Mouse (Mus musculus) liver, embryonic 15.5 days (tissue): ENCODE results near the gene Pdia6. TPM values are rescaled to one million over a fixed set of nuclear protein-coding genes. Genes with fewer than 3 reads are reported as not detected.

Source experiments
- ATAC-seq: fragments of 200-750 bp; cut with Nextera tagmentation; 2 replicates; pipeline ENCODE4 v1.8.0; 2017; ENCODE audit warnings: moderate number of reproducible peaks, mild to moderate bottlenecking, moderate library complexity; ENCODE audit not compliant: insufficient read depth
- H3K27ac ChIP-seq: fragments of 300-500 bp; sonication (generic); replicated peaks from 2 replicates; pipeline ENCODE4 v1.5.1; 2015; ENCODE audit warnings: mild to moderate bottlenecking, inconsistent platforms
- H3K27me3 ChIP-seq: fragments of 300-500 bp; sonication (generic); 2 replicates; pipeline ENCODE4 v1.6.1; 2015; ENCODE audit warnings: mild to moderate bottlenecking, inconsistent platforms
- H3K36me3 ChIP-seq: fragments of 300-500 bp; sonication (generic); replicated peaks from 2 replicates; pipeline ENCODE4 v1.6.1; 2015; ENCODE audit warnings: moderate library complexity, mild to moderate bottlenecking, inconsistent platforms
- H3K4me1 ChIP-seq: fragments of 300-500 bp; sonication (generic); replicated peaks from 2 replicates; pipeline ENCODE4 v1.6.1; 2015; ENCODE audit warnings: inconsistent platforms
- H3K4me2 ChIP-seq: fragments of 300-500 bp; sonication (generic); 2 replicates; pipeline ENCODE4 v1.6.1; 2015; ENCODE audit warnings: moderate library complexity, mild to moderate bottlenecking, inconsistent platforms
- H3K4me3 ChIP-seq: fragments of 300-500 bp; sonication (generic); replicated peaks from 2 replicates; pipeline ENCODE4 v1.5.1; 2015; ENCODE audit warnings: mild to moderate bottlenecking, inconsistent platforms
- H3K9ac ChIP-seq: fragments of 300-500 bp; sonication (generic); 2 replicates; pipeline ENCODE4 v1.6.1; 2015; ENCODE audit warnings: moderate library complexity, mild to moderate bottlenecking, inconsistent platforms
- H3K9me3 ChIP-seq: fragments of 300-500 bp; sonication (generic); replicated peaks from 2 replicates; pipeline ENCODE4 v1.6.1; 2016; ENCODE audit warnings: inconsistent platforms
- WGBS: fragments of 180-500 bp; shearing (Covaris S2); methylation state at CpG from one replicate; pipeline ENCODE4 v1.1.7; 2015; ENCODE audit warnings: mixed read lengths; ENCODE audit not compliant: insufficient replicate concordance; 5-methylcytosine and 5-hydroxymethylcytosine counted together
- polyA plus RNA-seq: library from polyadenylated mRNA; unstranded; fragments of >200 nt; fragmentation: Nextera tagmentation; extraction: Ambion mirVana; gene quantifications from 2 replicates; pipeline ENCODE4 v1.2.1, GENCODE M21; 2015

The Pdia6 gene
- polyA plus RNA-seq, 1 experiment from 2014 or later, result 225 TPM

DNA sequence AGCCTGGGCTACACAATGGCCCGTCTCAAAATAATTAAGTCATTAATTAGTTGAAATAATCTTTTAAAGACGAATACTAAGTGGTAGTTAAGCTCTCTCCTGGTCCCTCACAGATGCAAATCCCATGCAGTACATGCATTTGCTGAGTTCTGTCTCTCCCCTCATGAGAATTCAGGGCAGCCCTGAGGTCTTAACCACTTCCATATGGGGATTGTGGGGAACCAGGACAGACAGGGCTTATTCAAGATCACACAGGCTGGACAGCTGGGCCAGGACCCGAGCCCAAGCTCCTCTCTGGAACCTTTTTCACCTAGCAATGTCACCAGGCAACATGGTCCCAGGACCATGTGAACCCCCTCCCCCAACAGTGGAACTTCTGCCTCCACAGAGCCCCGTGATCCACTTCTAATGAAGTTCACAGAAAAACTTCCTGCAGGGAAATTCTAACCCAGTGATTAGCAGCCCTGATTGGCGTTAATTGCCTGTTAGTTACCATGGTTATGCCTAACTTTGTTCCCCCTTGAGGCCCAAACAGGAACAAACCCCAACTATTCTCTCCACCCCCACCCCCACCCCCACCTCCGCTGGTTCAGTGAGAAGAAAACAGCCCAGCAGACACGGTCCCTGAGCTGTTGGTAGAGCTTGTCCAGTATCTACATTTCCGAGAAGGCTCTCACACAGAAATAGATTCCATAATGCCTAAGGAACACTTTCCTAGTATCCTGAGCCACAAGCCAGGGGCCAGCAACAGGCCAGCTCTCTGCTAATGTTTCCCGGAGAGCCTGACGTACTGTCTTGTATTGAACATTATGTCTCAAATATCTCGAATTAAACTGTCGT is 27.5 kb upstream of the Pdia6 start:
- Histone ChIP-seq H3K36me3 (no peaks in the 10 kb centered on the region), H3K4me3 (no peak overlapping the region), H3K4me2 (no peak overlapping the region), H3K9ac (no peak overlapping the region), H3K27me3 (no peaks in the 10 kb centered on the region), H3K27ac (no peak overlapping the region), H3K9me3 (no peaks in the 10 kb centered on the region), H3K4me1 (no peaks in the 10 kb centered on the region)
- no peak for ATAC-seq
- 44% methylated on average over 12 of the region's 12 CpGs for WGBS

DNA sequence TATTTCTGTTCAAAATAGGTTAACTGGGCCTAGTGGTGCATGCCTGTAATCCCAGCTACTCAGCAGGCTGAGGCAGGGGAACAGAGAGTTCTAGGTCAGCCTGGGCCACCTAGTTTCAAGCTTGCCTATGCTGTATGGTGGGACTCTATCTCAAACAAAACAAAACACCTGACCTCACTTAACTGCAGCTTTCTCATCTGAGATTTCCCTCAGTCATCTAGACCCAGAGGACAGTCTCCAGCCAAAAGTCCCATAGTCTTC is 27.0 kb upstream of the Pdia6 start:
- H3K9ac ChIP-seq, result no peak overlapping the region

DNA sequence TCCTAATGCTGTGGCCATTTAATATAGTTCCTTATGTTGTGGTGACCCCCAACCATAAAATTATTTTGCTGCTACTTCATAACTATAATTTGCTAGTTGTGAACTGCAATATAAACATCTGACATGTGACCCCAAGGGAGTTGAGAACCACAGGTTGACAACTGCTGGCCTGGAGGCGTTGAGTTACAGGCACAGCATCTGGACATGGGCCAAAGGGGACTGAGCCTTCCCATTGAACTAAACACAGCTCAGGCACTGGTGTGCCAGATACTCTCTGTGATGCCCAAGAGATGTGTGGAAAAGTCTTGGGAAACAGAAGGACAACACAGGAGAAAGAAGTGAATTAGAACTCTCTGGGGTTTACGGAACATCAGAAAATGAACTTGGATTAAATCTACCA is 25.3 kb upstream of the Pdia6 start:
- H3K4me2 ChIP-seq, result no peak overlapping the region
- ATAC-seq, result no peak
- H3K4me3 ChIP-seq, result no peak overlapping the region
- H3K9me3 ChIP-seq, result no peaks in the 10 kb centered on the region
- no peaks in the 10 kb centered on the region for H3K36me3 ChIP-seq
- H3K27me3 ChIP-seq, result no peaks in the 10 kb centered on the region
- 60% methylated on average over 2 of the region's 2 CpGs for WGBS
- H3K9ac ChIP-seq, result no peak overlapping the region
- no peaks in the 10 kb centered on the region for H3K4me1 ChIP-seq
- no peak overlapping the region for H3K27ac ChIP-seq

More for the DNA sequence above, 27.0 kb upstream of the Pdia6 start:
- Histone ChIP-seq H3K4me3 (no peak overlapping the region), H3K27me3 (no peaks in the 10 kb centered on the region), H3K9me3 (no peaks in the 10 kb centered on the region), H3K4me2 (no peak overlapping the region), H3K4me1 (no peaks in the 10 kb centered on the region), H3K36me3 (no peaks in the 10 kb centered on the region), H3K27ac (no peak overlapping the region)
- no peak for ATAC-seq

DNA sequence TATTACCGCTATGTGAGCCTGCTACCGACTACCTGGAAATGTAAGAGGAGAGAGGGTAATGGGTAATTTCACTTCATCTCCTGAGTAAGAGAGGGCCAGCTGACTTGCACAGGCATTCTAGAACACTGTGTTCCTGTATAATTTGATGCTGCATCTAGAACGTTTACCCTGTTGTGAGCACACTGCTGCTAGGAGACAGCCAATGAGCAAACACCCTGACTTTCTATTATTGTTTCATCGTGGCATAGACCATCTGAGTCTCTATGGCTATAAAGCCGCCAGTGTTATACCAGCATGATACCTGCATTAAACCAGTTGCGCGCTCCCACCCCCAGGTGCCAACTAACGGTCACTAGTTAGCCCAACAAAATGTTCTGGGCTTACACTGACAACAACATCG is 24.7 kb upstream of the Pdia6 start:
- Histone ChIP-seq H3K36me3 (no peaks in the 10 kb centered on the region), H3K27ac (no peak overlapping the region), H3K4me1 (no peaks in the 10 kb centered on the region), H3K4me2 (no peak overlapping the region), H3K4me3 (no peak overlapping the region), H3K9me3 (no peaks in the 10 kb centered on the region), H3K27me3 (no peaks in the 10 kb centered on the region), H3K9ac (no peak overlapping the region)
- WGBS, result 79% methylated on average over 9 of the region's 9 CpGs
- ATAC-seq, result no peak

DNA sequence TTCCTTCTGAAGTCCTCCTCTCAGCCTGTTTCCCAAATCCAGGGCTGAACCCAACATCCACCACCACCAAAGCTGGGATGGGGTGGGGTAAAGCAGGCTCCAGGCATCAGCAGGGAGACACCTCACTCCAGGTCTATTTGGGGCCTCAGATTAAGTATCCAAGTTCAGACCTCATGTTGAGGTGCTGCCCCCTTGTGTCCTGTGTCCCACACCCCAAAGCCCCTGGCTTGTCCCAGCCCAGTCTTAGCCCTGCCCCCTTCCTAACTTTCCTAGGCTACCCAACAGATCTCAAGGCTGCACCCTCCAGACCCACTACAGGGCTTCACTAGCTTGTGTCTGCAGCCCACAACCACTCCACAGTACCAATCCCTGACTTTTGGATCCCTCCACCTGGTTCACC is 24.3 kb upstream of the Pdia6 start:
- H3K4me2 ChIP-seq, result no peak overlapping the region
- H3K36me3 ChIP-seq, result no peaks in the 10 kb centered on the region
- no peaks in the 10 kb centered on the region for H3K4me1 ChIP-seq
- H3K9ac ChIP-seq, result no peak overlapping the region
- ATAC-seq, result no peak
- no peak overlapping the region for H3K4me3 ChIP-seq
- H3K27me3 ChIP-seq, result no peaks in the 10 kb centered on the region
- H3K27ac ChIP-seq, result no peak overlapping the region
- no peaks in the 10 kb centered on the region for H3K9me3 ChIP-seq

DNA sequence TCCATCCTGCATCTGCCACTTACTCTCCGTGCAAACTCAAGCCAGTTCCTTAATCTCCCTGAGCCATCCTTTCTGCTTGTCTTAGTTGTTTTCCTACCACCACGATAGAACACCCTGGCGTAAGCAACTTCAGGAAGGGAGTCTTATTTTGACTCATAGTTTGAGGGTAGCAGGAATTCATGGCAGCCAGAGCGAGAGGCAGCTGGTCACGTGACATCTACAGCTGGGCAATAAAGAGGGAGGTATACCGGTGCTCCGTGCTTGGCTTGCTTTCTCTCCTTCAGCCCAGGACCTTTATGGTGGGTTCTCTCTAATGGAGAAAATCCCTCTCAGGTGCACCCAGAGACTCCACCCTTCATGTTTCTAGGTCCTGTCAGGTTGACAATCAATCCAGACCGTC is 15.4 kb upstream of the Pdia6 start:
- no peak overlapping the region for H3K9ac ChIP-seq
- H3K36me3 ChIP-seq, result no peaks in the 10 kb centered on the region
- no peak overlapping the region for H3K4me3 ChIP-seq
- 55% methylated on average over 8 of the region's 8 CpGs for WGBS
- H3K27me3 ChIP-seq, result peaks cover 10% of the 10 kb centered on the region; the same call in 1 of the 2 replicates
- no peaks in the 10 kb centered on the region for H3K9me3 ChIP-seq
- H3K27ac ChIP-seq, result no peak overlapping the region
- no peak for ATAC-seq
- H3K4me2 ChIP-seq, result no peak overlapping the region
- no peaks in the 10 kb centered on the region for H3K4me1 ChIP-seq

DNA sequence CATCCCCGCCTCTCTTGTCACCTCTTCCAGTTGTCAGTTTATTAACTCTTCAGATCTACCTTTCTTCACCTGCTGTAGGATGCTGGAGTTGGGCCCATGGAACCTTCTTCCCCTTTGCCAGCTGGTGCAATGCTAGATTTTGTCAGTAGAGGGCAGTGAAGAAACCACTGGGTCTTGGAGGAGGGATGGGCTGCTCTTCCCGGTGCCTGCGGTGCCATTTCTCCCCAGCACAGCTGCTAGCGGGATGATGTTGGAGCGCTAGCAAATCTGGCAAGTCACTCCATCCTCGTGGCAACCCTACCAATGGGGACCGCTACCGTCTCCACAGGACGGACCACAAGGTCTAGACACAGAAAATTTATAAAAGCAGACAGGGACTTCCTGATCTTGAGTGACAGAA is 13.3 kb upstream of the Pdia6 start:
- H3K9me3 ChIP-seq, result no peaks in the 10 kb centered on the region
- 6% methylated on average over 9 of the region's 9 CpGs for WGBS
- no peak overlapping the region for H3K9ac ChIP-seq
- no peak overlapping the region for H3K4me3 ChIP-seq
- H3K4me2 ChIP-seq, result no peak overlapping the region
- no peaks in the 10 kb centered on the region for H3K36me3 ChIP-seq
- H3K27me3 ChIP-seq, result peaks cover 10% of the 10 kb centered on the region; the same call in 1 of the 2 replicates
- ATAC-seq, result no peak
- no peaks in the 10 kb centered on the region for H3K4me1 ChIP-seq
- H3K27ac ChIP-seq, result no peak overlapping the region

DNA sequence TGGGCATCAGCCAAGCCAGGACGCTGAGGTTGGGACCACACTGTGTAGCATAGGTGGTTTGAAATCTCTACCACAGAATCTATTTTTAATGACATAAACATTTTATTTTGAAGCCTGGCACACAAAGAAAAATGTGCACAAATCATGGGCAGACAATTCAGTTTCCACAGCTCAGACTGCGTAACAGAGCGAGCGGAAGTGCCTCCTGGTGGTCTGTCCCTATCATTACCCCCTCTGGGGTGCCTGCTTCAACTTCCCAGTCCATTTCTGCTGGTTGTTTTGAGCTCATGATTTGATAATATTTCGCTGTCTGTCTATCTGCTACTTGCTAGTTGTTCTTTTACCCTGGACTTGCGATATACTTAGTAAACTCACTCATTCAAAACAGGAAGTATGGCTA is 10.7 kb upstream of the Pdia6 start:
- 70% methylated on average over 6 of the region's 6 CpGs for WGBS
- no peak overlapping the region for H3K4me3 ChIP-seq
- H3K27ac ChIP-seq, result no peak overlapping the region
- no peaks in the 10 kb centered on the region for H3K4me1 ChIP-seq
- no peaks in the 10 kb centered on the region for H3K9me3 ChIP-seq
- peaks cover 10% of the 10 kb centered on the region; the same call in 1 of the 2 replicates for H3K27me3 ChIP-seq
- ATAC-seq, result no peak
- no peaks in the 10 kb centered on the region for H3K36me3 ChIP-seq
- H3K4me2 ChIP-seq, result no peak overlapping the region
- no peak overlapping the region for H3K9ac ChIP-seq

DNA sequence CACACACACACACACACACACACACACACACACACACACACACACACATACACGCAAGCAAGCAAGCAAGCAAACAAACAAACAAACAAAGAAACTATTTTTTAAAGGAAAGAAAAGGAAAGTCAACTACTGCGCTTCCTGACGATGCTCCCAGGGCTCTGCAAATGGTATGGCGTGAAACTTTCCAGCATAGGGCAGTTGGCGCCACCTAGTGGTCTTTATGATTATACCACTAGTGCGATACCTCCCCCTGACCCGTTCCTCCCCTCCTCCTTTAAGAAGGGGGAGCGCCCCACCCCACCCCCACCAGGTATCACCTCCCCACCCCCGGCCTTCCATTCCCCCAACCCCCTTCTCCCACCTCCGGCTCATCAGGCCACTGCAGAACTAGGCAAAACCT is 9.4 kb upstream of the Pdia6 start:
- Histone ChIP-seq H3K27me3 (peaks cover 10% of the 10 kb centered on the region; the same call in 1 of the 2 replicates), H3K4me3 (no peak overlapping the region), H3K9ac (no peak overlapping the region), H3K9me3 (no peaks in the 10 kb centered on the region), H3K4me2 (no peak overlapping the region), H3K36me3 (no peaks in the 10 kb centered on the region), H3K4me1 (no peaks in the 10 kb centered on the region), H3K27ac (no peak overlapping the region)
- 6% methylated on average over 10 of the region's 10 CpGs for WGBS
- no peak for ATAC-seq

DNA sequence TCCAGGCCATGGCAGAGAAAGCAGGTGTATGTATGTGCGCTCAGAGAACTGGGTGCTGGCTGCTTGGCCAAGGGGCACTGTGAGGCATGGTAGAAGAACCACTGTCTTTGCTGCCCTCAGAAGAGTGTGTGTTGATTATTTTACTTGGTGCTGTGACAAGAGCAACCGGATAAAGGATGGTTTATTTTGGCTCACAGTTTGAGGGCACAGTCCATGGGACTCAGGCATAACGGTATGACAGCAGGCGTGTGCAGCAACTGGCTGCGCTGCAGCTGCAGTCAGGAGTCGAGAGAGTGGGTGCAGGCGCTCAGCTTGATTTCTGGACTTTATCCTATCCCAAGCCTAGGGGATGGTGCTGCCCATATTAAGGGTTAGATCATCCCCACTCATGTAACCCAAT is 7.9 kb upstream of the Pdia6 start:
- H3K36me3 ChIP-seq, result no peaks in the 10 kb centered on the region
- H3K9ac ChIP-seq, result no peak overlapping the region
- no peaks in the 10 kb centered on the region for H3K4me1 ChIP-seq
- 73% methylated on average over 7 of the region's 7 CpGs for WGBS
- H3K4me3 ChIP-seq, result no peak overlapping the region
- H3K27me3 ChIP-seq, result peaks cover 8% of the 10 kb centered on the region; the same call in 1 of the 2 replicates
- ATAC-seq, result no peak
- H3K9me3 ChIP-seq, result no peaks in the 10 kb centered on the region
- H3K4me2 ChIP-seq, result no peak overlapping the region
- H3K27ac ChIP-seq, result no peak overlapping the region

DNA sequence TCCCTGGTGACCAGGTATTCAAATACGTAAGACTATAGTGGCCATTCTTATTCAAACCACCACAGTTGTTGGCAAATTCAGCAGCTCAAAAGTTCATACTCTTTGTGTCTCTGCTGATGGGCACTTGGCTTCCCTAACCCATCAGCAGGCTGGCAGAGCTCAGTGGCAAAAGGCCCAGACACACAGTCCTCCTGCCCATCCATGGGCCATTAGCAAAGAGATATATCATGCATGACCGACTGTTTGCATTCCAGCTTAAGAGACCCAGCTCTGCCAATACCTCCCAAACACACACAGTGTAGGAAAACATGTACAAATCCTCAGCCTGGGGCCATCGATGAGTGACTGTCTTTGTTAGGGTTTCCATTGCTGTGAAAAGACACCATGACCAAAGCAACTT is 5.3 kb upstream of the Pdia6 start:
- peaks cover 5% of the 10 kb centered on the region; the same call in 1 of the 2 replicates for H3K4me1 ChIP-seq
- no peaks in the 10 kb centered on the region for H3K27me3 ChIP-seq
- no peak overlapping the region for H3K4me2 ChIP-seq
- ATAC-seq, result no peak
- no peak overlapping the region for H3K27ac ChIP-seq
- WGBS, result 64% methylated on average over 3 of the region's 3 CpGs
- H3K4me3 ChIP-seq, result no peak overlapping the region
- H3K9me3 ChIP-seq, result no peaks in the 10 kb centered on the region
- no peak overlapping the region for H3K9ac ChIP-seq
- H3K36me3 ChIP-seq, result no peaks in the 10 kb centered on the region

DNA sequence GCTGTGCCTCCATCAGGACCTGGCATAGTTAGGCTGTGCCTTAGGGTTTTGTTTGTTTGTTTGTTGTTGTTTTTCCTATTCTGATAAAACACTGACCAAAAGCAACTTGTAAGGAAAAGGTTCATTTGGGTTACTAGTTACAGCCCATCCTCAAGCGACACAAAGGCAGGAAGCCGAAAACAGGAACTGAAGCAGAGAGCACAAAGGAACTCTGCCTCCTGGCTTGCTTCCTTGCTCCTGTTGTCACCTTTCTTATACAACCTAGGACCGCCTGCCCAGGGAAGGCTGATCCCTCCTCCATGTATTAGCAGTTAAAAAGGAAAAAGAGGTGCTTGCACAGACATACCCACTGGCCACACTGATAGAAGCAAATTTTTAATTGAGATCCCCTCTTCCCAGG is 2.5 kb upstream of the Pdia6 start:
- H3K4me1 ChIP-seq, result peaks cover 26% of the 10 kb centered on the region
- no peak overlapping the region for H3K27ac ChIP-seq
- H3K27me3 ChIP-seq, result no peaks in the 10 kb centered on the region
- H3K9me3 ChIP-seq, result no peaks in the 10 kb centered on the region
- WGBS, result 42% methylated on average over 3 of the region's 3 CpGs
- H3K9ac ChIP-seq, result no peak overlapping the region
- H3K4me3 ChIP-seq, result no peak overlapping the region
- no peak for ATAC-seq
- 0 out of 2 replicates have a peak, but pooled peaks cover 2% of the 10 kb centered on the region for H3K36me3 ChIP-seq
- H3K4me2 ChIP-seq, result no peak overlapping the region
